Mouse (Mus musculus) retina, embryonic 14.5 days (tissue): ENCODE data around the gene Myf5.
A peak's percentile ranks its signal among the peaks of the same experiment; 100 is the strongest.

ENCODE experiments used
- DNase-seq: peaks from one replicate; pipeline ENCODE4 v3.0.0-alpha.2; 2015; ENCODE audit warnings: low spot score

Myf5 gene

DNA sequence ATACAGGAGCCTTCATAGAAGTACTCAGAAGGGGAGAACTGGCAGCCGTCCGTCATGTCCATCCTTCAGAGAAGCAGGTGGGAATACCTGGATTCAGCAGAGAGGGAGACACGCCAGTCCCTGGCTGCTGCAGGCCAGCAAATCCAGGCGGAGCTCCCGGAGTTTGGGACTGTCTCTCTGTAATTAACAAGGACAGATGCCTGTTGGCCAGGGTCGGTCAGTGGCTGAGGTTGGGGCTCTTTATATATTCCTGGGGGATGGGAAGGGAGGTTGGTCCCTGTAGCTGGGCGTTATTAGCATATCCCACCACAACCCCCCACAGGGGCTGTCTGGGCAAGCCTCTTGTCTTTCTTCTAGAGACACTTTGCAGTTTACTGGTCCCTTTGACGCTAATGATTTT is at the start of gene Myf5:
Gene Myf5, minus strand, starts transcription at position 265 of the 400 bp plus-strand sequence.
- DNase-seq: peak; percentile 10

DNA sequence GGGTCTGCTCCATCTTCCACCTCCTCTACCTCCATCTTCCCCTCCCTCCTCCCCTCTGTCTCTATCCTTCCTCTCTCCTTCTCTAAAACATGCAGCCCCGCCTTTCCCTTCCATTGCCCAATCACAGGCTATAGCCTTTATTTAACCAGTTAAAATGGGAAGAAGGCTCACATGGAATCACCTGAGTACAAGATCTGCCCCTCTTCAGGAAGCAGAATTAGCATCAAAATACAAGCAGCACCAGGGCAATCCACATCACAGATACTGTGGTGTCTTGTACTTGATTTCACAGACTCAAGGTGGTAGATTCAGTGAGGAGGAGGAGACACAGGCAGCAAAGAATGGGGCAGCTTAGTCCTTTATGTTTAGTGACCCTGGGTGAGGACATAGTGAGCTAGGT is 42.8 kb upstream of the Myf5 start:
- no peak for DNase-seq

GRCm38 (mm10) chr10:107519216-107519615 is 33.3 kb upstream of the Myf5 start:
- no peak for DNase-seq

- DNase-seq: no peak
These were observed 30.7 kb upstream of the Myf5 start for GRCm38 (mm10) chr10:107516641-107517040.

- no peak for DNase-seq
These were observed 28.8 kb upstream of the Myf5 start for GRCm38 (mm10) chr10:107514735-107515134.

DNA sequence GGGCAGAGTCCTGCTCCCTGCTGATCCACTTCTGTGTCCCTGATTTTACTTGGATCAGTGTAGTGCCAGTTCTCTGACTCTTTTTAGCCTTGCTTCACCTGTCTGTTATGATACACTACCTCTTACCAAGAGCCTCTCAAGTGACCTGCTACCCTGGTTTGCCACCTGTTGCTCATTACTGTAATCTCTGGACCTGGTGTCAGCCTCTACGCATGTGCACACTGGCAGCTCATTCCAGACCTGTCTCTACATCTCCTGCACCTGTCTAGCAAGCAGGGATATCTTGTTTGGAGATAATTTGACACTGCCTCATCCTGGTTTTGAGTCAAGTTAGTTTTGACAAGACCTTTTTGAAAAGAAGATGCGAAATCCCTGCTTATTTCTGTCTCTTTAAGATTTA is 20.5 kb upstream of the Myf5 start:
- no peak for DNase-seq

DNA sequence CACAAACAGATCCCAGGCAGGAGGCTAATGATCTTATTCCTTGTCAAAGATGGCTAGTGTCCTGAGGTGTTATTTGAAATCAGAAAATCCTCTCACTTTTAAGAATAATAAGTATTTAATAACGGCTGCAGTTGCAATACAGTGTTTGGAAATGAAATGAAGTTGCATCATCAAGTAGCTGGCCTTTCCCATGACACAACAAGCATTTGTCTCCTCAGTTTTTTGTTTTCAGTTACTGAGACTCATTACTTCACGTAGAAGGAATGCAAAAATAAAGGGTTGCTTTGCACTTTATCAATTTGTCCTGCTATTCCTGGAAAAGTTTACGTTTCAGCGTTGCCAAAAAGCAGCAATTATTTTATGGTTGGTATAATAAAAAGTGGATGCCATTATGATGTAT is 17.5 kb upstream of the Myf5 start:
- DNase-seq: no peak

- no peak for DNase-seq
These were observed 16.3 kb upstream of the Myf5 start for GRCm38 (mm10) chr10:107502193-107502592.

DNA sequence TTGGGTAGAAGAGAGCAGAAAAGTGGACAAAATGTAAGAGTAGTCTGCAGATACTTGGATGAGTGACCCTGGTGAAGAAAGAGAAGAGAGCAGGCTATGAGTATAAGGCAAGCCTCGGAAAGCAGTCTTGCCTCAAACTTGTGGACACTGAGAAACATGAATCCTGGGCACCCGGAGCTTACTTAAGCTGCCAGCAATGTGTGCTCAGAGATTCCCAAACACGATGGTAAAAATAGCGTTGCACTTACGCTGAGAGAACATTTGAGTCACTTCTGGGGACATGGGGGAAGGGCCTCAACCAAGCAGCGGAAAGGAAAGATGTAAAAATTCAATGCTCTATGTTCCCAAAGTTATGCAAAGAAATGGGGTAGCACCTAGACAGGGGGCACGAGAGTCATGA is 13.7 kb upstream of the Myf5 start:
- DNase-seq: no peak

DNA sequence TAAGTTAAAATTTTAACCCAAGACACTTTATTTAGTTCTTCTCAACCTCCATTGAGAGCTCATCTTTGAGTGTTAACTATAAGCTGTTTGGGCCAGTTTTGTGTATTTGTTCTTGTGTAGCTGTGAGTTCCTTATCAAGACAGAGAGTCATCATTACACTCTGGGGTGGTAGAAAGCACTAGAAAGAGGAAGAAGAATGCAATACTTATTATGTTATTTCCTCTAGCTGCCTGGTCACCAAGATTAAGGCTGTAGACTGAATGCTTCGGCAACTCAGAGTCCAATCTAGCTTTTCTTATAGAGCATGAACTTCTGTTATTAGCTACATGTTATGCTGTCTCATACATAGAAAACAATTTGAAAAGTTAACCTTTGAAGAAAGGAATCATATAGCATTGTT is 10.5 kb upstream of the Myf5 start:
- no peak for DNase-seq

GRCm38 (mm10) chr10:107494568-107494967 is 8.6 kb upstream of the Myf5 start, which contains the start of gene Myf6:
TSS of gene Myf6 (minus strand) at chr10:107494737.
- DNase-seq: no peak

DNA sequence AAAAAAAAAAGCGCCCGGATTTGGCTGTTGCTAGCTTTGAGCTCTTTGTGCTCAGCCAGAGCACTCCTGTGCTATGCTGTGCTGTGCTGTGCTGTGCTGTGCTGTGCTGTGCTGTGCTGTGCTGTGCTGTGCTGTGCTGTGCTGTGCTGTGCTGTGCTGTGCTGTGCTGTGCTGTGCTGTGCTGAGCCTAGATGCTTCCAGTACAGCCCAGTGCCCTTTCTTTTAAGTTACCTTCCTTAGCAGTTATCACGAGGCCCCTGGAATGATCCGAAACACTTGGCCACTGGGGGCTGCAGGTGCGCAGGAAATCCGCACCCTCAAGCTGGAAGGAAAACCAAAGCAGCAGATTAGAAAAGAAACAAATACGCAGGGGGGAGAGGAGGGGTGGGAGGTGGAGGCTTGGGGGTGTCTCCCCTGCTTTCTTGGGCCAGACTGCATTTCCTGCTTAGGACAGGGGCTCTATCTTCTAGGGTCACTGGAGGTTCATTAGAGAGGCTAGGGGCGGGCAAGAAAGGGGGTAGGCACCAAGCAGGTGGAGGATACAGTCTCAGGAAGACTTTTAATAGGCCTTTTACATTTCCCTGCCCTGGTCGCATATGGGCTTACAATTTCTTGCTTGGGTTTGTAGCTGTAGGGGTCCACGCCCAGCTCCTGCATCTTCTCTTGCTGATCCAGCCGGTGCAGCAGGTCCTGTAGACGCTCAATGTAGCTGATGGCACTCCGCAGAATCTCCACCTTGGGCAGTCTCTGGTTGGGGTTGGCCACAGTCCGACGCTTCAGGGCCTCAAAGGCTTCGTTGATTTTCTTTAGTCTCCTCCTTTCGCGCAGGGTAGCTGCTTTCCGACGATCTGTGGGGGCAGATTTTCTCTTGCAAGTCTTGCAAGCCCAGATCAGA is 7.9 kb upstream of the Myf5 start:
- no peak for DNase-seq

DNA sequence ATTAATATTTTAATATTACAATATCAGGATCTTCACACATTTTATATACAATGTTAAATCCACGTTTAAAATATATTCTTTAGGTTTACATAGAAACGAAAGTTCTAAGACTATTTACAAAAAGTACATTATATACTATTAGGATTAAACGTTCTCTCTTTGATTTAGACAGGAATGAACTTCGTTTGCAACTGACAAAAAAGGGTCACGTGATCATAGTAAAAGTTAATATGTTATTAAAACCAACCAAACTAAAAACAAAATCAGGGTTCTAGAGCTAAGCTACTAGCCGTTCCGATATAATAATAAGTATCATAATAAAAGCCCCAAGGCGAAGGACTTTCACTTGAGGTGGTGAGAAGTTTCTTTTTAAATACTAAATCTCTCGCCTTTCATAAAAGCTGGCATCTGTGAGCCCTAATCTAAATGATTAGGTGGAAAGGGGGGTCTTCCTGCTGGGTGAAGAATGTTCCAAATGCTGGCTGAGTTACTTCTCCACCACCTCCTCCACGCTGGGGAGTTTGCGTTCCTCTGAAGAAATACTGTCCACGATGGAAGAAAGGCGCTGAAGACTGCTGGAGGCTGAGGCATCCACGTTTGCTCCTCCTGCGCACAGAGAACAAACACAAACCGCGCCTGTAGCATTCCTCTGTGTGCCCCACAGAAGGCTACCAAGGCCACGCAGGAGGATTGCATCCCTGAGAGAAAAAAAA is 7.1 kb upstream of the Myf5 start:
- peak; percentile 20 for DNase-seq

DNA sequence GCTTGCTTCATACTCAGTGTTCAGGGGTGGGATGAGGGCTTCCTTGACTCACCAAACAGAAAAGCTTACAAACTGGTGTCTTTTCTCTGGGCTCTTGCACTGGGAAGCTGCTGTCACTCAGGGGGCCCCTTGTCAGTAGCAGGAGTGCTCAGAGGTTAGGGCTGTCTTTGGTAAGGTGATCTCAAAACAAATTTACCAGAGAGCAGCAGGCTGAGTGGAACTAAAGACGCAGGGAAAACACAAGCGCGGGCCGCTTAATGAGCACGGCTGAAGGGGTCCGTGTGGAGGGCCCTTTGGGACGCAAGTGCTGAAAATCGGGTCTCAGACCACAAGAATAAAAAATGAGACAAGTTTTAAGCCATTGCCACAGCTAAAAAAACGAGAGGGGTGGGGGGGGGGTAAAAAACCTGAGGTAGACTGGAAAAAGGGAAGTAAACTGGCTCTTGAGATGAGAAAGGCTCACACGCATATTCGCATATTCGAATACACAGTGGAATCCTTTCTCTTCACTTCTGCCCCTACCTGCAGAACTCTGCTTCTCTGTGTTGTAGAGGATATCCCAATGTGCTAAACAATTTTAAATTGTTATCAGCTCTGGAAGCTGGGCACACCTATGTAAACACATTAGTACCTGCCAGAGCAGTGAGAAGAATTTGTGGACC is 2.9 kb upstream of the Myf5 start:
- peak; percentile 16 for DNase-seq

- DNase-seq: no peak
These were observed 836 bp upstream of the Myf5 start for GRCm38 (mm10) chr10:107486770-107487169.

- DNase-seq: peak; percentile 18
These were observed 1.9 kb downstream of the Myf5 start for GRCm38 (mm10) chr10:107484050-107484449.

DNA sequence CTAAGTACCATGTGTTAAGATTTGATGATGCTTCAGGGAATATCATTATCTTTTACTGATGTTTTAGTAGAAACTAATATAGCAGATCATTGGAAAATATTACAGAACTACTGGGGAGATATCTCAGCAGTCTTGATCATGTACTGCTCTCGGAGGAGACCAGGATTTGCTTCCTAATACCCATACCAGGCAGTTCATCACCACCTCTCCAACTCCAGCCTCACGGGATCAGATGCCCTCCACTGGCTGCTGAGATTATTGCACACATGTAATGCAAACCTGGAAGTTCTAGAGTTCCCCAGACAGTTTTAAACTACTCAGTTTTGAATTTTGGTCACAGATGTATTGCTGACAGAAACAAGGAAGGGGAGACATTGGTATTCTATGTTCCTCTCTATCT is 12.4 kb downstream of the Myf5 start:
- no peak for DNase-seq

DNA sequence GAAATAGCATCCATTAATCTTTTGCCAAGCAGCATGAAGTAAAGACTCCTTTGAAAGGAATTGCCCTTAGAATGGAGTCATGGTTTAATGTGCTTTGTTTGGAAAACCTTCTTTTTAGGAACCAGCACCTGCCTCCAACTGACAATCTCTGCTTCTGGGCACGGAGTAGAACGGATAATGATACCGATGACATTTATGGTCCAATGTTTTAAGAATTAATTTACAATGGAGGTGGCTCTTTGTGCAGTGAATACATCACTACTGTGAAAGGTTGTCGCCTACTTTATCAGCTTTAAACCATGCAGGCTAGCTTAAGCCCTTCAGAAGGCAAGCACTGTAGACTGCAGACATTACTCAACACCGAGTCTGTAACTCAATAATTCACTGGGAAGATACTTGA is 14.2 kb downstream of the Myf5 start:
- DNase-seq: no peak

GRCm38 (mm10) chr10:107467819-107468218 is 18.1 kb downstream of the Myf5 start:
- no peak for DNase-seq

- no peak for DNase-seq
These were observed 36.2 kb downstream of the Myf5 start for GRCm38 (mm10) chr10:107449496-107450330.

DNA sequence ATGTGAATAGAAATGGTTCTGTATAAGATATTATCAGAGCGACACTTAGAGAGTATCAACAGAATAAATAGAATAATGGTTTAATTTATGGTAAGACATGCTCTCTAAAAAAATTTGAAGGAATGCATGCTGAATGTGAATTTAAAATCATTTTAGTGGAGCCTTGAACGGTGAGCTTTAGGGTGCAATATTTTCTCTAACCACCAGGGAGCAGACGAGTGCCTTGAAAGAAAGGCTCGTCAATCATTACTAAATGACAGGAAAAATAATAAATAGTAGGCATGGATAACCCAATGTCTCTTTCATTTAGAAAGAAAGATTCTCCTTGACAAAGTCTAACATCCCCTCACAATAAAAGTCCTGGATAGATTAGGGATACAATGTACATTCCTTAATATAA is 43.2 kb downstream of the Myf5 start:
- DNase-seq: peak; percentile 76

DNA sequence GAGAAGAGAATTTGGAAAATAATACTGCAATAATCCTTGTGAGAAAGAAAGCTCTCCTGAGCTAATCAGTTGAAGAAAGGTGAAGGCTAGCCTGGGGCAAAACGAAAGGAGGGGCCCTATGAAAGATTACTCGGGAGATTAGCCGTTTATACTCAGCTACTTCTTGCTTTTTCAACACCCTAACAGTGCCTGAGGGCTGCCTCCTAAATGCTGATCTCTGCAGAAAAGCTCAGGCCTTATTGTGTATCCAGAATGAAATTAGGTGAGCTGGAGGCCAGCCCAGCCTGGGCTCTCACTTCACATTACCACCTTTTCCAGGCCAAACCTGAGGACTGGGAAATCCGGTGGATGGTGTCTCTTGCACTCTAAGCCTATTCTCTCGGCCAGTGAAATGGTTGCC is 49.0 kb downstream of the Myf5 start:
- DNase-seq: no peak
